Mouse (Mus musculus) thymus, adult 2 months (tissue): ENCODE results near the gene Auts2. TPM values are rescaled to one million over a fixed set of nuclear protein-coding genes. Genes with fewer than 3 reads are reported as not detected.

ENCODE experiments used
- DNase-seq: peaks from one replicate; pipeline ENCODE4 v3.0.0; 2021
- H3K27ac ChIP-seq: fragments of 200-500 bp; 2 replicates; pipeline ENCODE4 v1.5.1; 2012; ENCODE audit warnings: low read length, control low read depth; ENCODE audit not compliant: control insufficient read depth, insufficient read depth
- H3K27me3 ChIP-seq: fragments of 200-500 bp; 2 replicates; pipeline ENCODE4 v1.6.1; 2012; ENCODE audit warnings: mild to moderate bottlenecking, low read length, moderate library complexity, mixed read lengths; ENCODE audit not compliant: control insufficient read depth, insufficient read depth
- H3K36me3 ChIP-seq: fragments of 200-500 bp; 2 replicates; pipeline ENCODE4 v1.6.1; 2012; ENCODE audit warnings: mild to moderate bottlenecking, low read length, moderate library complexity; ENCODE audit not compliant: control insufficient read depth, insufficient read depth
- H3K4me1 ChIP-seq: fragments of 200-500 bp; replicated peaks from 2 replicates; pipeline ENCODE4 v1.6.1; 2012; ENCODE audit warnings: low read length; ENCODE audit not compliant: control insufficient read depth, insufficient read depth
- H3K4me3 ChIP-seq: fragments of 200-500 bp; 2 replicates; pipeline ENCODE4 v1.5.1; 2012; ENCODE audit warnings: mild to moderate bottlenecking, low read length, control low read depth, moderate library complexity; ENCODE audit not compliant: control insufficient read depth, insufficient read depth
- CTCF ChIP-seq: fragments of 200-500 bp; IDR thresholded peaks from 2 replicates; pipeline ENCODE4 v1.5.1; 2012; ENCODE audit warnings: mild to moderate bottlenecking, control low read depth, low read length, moderate library complexity, borderline replicate concordance; ENCODE audit not compliant: control insufficient read depth, poor library complexity, insufficient read depth; ENCODE audit errors: extremely low read depth
- POLR2A ChIP-seq: fragments of 200-500 bp; IDR thresholded peaks from 2 replicates; pipeline ENCODE4 v1.6.1; 2012; ENCODE audit warnings: mild to moderate bottlenecking, low read length, control low read depth, moderate library complexity; ENCODE audit not compliant: control insufficient read depth, poor library complexity, insufficient read depth; ENCODE audit errors: extremely low read depth
- WGBS: fragments of 180-500 bp; shearing (Covaris S2); methylation state at CpG from one replicate; pipeline ENCODE4 v1.1.7; 2018; 5-methylcytosine and 5-hydroxymethylcytosine counted together
- polyA plus RNA-seq: library from polyadenylated mRNA; depleted of rRNA; stranded (reverse); fragments of >200 nt; gene quantifications from 2 replicates; pipeline ENCODE4 v1.2.3, GENCODE M21; 2012

Auts2 gene
- polyA plus RNA-seq, 1 experiment, result 4.9 TPM

- WGBS, result 95% methylated on average over 10 of the region's 10 CpGs
These were observed 453.5 kb downstream of the Auts2 start for GRCm38 (mm10) chr5:132089496-132090250.

DNA sequence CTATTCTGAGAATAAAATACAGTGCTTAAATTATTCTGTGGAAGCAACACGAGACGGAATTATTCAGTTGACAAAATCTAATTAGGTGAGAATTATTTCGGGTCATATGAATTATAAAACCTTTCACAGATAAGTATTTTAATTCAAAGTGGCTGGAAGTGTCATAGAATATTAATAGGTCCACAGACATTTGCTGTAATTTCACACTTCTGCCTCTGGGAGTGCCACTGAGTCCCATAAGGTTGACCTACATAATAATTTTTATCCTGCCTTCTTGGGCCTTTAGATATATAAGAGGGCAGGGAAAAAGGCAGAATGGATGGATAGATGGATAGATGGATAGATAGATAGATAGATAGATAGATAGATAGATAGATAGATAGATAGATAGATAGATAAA is 454.6 kb downstream of the Auts2 start:
- H3K27me3 ChIP-seq, result no peaks in the 10 kb centered on the region
- no peak overlapping the region for H3K4me3 ChIP-seq
- no peaks in the 10 kb centered on the region for H3K4me1 ChIP-seq
- no peak overlapping the region for H3K27ac ChIP-seq
- no peak for DNase-seq
- whole genome bisulfite sequencing, result 92% methylated on average over 3 of the region's 3 CpGs
- no peaks in the 10 kb centered on the region for H3K36me3 ChIP-seq
- no peak for TF ChIP-seq POLR2A
- TF ChIP-seq CTCF, result no peak

More at GRCm38 (mm10) chr5:132089496-132090250, 453.5 kb downstream of the Auts2 start:
- Histone ChIP-seq H3K27ac (no peak overlapping the region), H3K4me1 (no peaks in the 10 kb centered on the region), H3K27me3 (no peaks in the 10 kb centered on the region), H3K36me3 (no peaks in the 10 kb centered on the region), H3K4me3 (no peak overlapping the region)
- TF ChIP-seq POLR2A, result no peak
- TF ChIP-seq CTCF, result no peak
- no peak for DNase-seq

GRCm38 (mm10) chr5:132083753-132084326 is 459.3 kb downstream of the Auts2 start:
- no peaks in the 10 kb centered on the region for H3K4me1 ChIP-seq
- H3K27ac ChIP-seq, result no peak overlapping the region
- TF ChIP-seq CTCF, result no peak
- TF ChIP-seq POLR2A, result no peak
- H3K36me3 ChIP-seq, result no peaks in the 10 kb centered on the region
- DNase-seq, result no peak
- H3K27me3 ChIP-seq, result no peaks in the 10 kb centered on the region
- 83% methylated on average over 8 of the region's 8 CpGs for WGBS
- no peak overlapping the region for H3K4me3 ChIP-seq

- Histone ChIP-seq H3K27me3 (no peaks in the 10 kb centered on the region), H3K4me3 (no peak overlapping the region), H3K36me3 (no peaks in the 10 kb centered on the region), H3K4me1 (no peaks in the 10 kb centered on the region), H3K27ac (no peak overlapping the region)
- 91% methylated on average over 2 of the region's 2 CpGs for WGBS
- TF ChIP-seq CTCF, result no peak
- TF ChIP-seq POLR2A, result no peak
- DNase-seq, result no peak
These were observed 467.2 kb downstream of the Auts2 start for GRCm38 (mm10) chr5:132075942-132076341.

- DNase-seq, result no peak
- Histone ChIP-seq H3K27me3 (no peaks in the 10 kb centered on the region), H3K4me1 (no peaks in the 10 kb centered on the region), H3K27ac (no peak overlapping the region), H3K4me3 (no peak overlapping the region), H3K36me3 (no peaks in the 10 kb centered on the region)
- TF ChIP-seq CTCF, result no peak
- TF ChIP-seq POLR2A, result no peak
- 81% methylated on average over 19 of the region's 19 CpGs for WGBS
These were observed 468.3 kb downstream of the Auts2 start for GRCm38 (mm10) chr5:132074724-132075374.

- TF ChIP-seq POLR2A (no peak), CTCF (no peak)
- H3K4me1 ChIP-seq, result no peaks in the 10 kb centered on the region
- no peak overlapping the region for H3K4me3 ChIP-seq
- H3K27ac ChIP-seq, result no peak overlapping the region
- H3K27me3 ChIP-seq, result no peaks in the 10 kb centered on the region
- no peak for DNase-seq
- H3K36me3 ChIP-seq, result no peaks in the 10 kb centered on the region
- WGBS, result 81% methylated on average over 11 of the region's 11 CpGs
These were observed 468.8 kb downstream of the Auts2 start for GRCm38 (mm10) chr5:132074360-132074723.
